Comparison of ENCODE assay signal across 16 mouse cellular contexts in genomic region chr11:114184431-114184830, GRCm38 (mm10).
DNase-seq lines count a peak whose midpoint lies in the region; ATAC-seq and TF ChIP-seq lines count a peak whose summit lies in the region.
"Had no signal": no experiment of that assay in that cellular context is flagged by ENCODE, and none has a peak within 500 bp of the region (broad histone marks: within the 10 kb centered on the region; RNA-seq: fewer than 3 reads in every experiment).

No protein-coding gene starts in this region.

- no peak overlapping the region for H3K4me3 ChIP-seq in heart, adult 2 months
- no peak overlapping the region for H3K4me3 ChIP-seq in lung, embryonic 14.5 days (ENCODE audit: low read depth, low read length)
- H3K4me3 ChIP-seq: embryonic facial prominence, embryonic 13.5 days; forebrain, embryonic 12.5 days; megakaryocyte, embryonic 14.5 days had no signal

- no peak for TF ChIP-seq EP300 in heart, adult 2 months (IDR thresholded peaks at IDR 0.05; ENCODE audit: insufficient read depth, low read depth, low read length)

- no peaks in the 10 kb centered on the region for H3K9me3 ChIP-seq in lung, embryonic 14.5 days (ENCODE audit: low read depth, low read length)
- H3K9me3 ChIP-seq: embryonic facial prominence, embryonic 13.5 days; forebrain, embryonic 12.5 days had no signal

- no peak for ATAC-seq in lung, embryonic 14.5 days (ENCODE audit: insufficient read depth)
- no peak for ATAC-seq in megakaryocyte progenitor cell, adult 5-6 weeks (replicated peaks; ENCODE audit: poor library complexity)
- ATAC-seq: activated CD4-positive, CD25-positive, alpha-beta regulatory T cell, adult 4 months; inflammation-experienced regulatory T-cells, adult 6 months had no signal

- 83% methylated on average over 5 of the region's 5 CpGs for WGBS in heart, adult 2 months
- WGBS in lung, embryonic 14.5 days: 80% methylated on average over 5 of the region's 5 CpGs

- no peak overlapping the region for H3K9ac ChIP-seq in heart, adult 2 months (ENCODE audit: low read depth, low read length)
- H3K9ac ChIP-seq in lung, embryonic 14.5 days: no peak overlapping the region
- H3K9ac ChIP-seq: embryonic facial prominence, embryonic 13.5 days; forebrain, embryonic 12.5 days had no signal

- peak; percentile 34 for TF ChIP-seq CTCF in heart, adult 2 months (IDR thresholded peaks at IDR 0.05)
- TF ChIP-seq CTCF in lung, embryonic 14.5 days (IDR thresholded peaks at IDR 0.05; ENCODE audit: low read depth): peak; percentile 41; the same call in 1 of the 2 replicates
- peak; percentile 15; the same call in 1 of the 2 replicates for TF ChIP-seq CTCF in brain, embryonic 14.5 days (IDR thresholded peaks at IDR 0.05; ENCODE audit: borderline replicate concordance, extremely low read depth, insufficient read depth, insufficient read length)

- intact Hi-C loops in heart, adult 2 months (cut with DNase I): no loop called here
- intact Hi-C loops in heart, postnatal 25 days (cut with DNase I): no loop called here

- no peak for DNase-seq in heart, adult 2 months
- no peak for DNase-seq in heart, postnatal 25 days (ENCODE audit: low spot score)
- DNase-seq in lung, embryonic 14.5 days: peak; percentile 40
- no peak for DNase-seq in lung, postnatal 4 days
- DNase-seq in brain, embryonic 14.5 days (ENCODE audit: low read depth): no peak
- DNase-seq in thymus, postnatal 4 days: peak; percentile 39
- DNase-seq: gastrocnemius, postnatal 25 days; kidney, postnatal 4 days; lung, adult 18-20 months; spleen, adult 18-20 months had no signal

- TF ChIP-seq POLR2A in heart, adult 2 months (IDR thresholded peaks at IDR 0.05; ENCODE audit: insufficient read depth, low read depth, low read length): no peak
- no peak for TF ChIP-seq POLR2A in brain, embryonic 14.5 days (IDR thresholded peaks at IDR 0.05; ENCODE audit: borderline replicate concordance, extremely low read depth, insufficient read depth, insufficient read length, poor library complexity, severe bottlenecking)

- H3K4me2 ChIP-seq in lung, embryonic 14.5 days: no peak overlapping the region
- H3K4me2 ChIP-seq: embryonic facial prominence, embryonic 13.5 days; forebrain, embryonic 12.5 days had no signal

- no peaks in the 10 kb centered on the region for H3K79me2 ChIP-seq in heart, adult 2 months (replicated peaks; ENCODE audit: control insufficient read depth, insufficient read depth, low read length)

- no peaks in the 10 kb centered on the region for H3K27me3 ChIP-seq in heart, adult 2 months (ENCODE audit: control insufficient read depth, insufficient read depth, low read length)
- no peaks in the 10 kb centered on the region; the same call in 1 of the 2 replicates for H3K27me3 ChIP-seq in lung, embryonic 14.5 days (ENCODE audit: insufficient read depth, low read length)

- no peak overlapping the region for H3K27ac ChIP-seq in heart, adult 2 months
- no peak overlapping the region for H3K27ac ChIP-seq in lung, embryonic 14.5 days (ENCODE audit: low read depth)
- H3K27ac ChIP-seq: embryonic facial prominence, embryonic 13.5 days; forebrain, embryonic 12.5 days had no signal

- no peaks in the 10 kb centered on the region for H3K36me3 ChIP-seq in heart, adult 2 months (ENCODE audit: control insufficient read depth, insufficient read depth, low read length)
- no peaks in the 10 kb centered on the region for H3K36me3 ChIP-seq in lung, embryonic 14.5 days (ENCODE audit: insufficient read depth)
- H3K36me3 ChIP-seq: embryonic facial prominence, embryonic 13.5 days; forebrain, embryonic 12.5 days had no signal

- no peaks in the 10 kb centered on the region for H3K4me1 ChIP-seq in heart, adult 2 months (ENCODE audit: control insufficient read depth, insufficient read depth, low read length)
- H3K4me1 ChIP-seq in lung, embryonic 14.5 days (ENCODE audit: insufficient read depth): no peaks in the 10 kb centered on the region
- H3K4me1 ChIP-seq: embryonic facial prominence, embryonic 13.5 days; megakaryocyte, embryonic 14.5 days had no signal

Comparison
In these comparisons a context has a peak if more than half of its experiments do, and no peak if none do; other contexts are left out.
1. DNase-seq: peak in lung, embryonic 14.5 days (single experiment) and thymus, postnatal 4 days (single experiment); none in heart, adult 2 months (0 of 2), heart, postnatal 25 days (single experiment), lung, postnatal 4 days (0 of 2) and brain, embryonic 14.5 days (single experiment).
2. Peak in every context shown above with its lines, with median percentiles within 50 percentile points of each other: CTCF ChIP-seq.